Mouse (Mus musculus): ENCODE results near the gene Vmn1r84.

Vmn1r84 gene

DNA sequence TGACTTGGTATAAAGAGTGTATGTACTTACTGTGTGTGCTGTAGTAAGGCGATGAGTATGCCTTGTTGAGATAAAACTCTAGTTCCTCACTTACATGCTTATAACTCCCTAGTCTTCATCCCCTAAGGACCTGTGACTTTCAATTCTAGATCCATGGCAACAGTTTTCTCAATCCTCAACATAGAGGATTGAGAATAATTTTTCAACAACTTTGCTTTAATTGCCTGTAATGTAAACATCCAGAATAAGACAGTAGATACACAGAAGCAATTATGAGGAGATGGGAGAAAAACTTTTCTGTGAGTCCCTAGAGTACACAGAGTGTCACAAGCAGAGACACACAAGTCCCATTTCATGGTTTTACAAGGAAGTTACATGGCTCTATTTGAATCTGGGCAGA is at the start of gene Vmn1r84:
Vmn1r84 (minus strand) TSS at position 101 of the 400 bp plus-strand sequence.
- DNase-seq (ENCODE audit: low read depth): no peak

GRCm38 (mm10) chr7:12329381-12329780 is 39.7 kb downstream of the Vmn1r84 start, which contains the start of gene Vmn1r83:
Gene Vmn1r83, minus strand, starts transcription at chr7:12329481.
- DNase-seq (ENCODE audit: low read depth): no peak
